Mouse (Mus musculus) right cerebral cortex, adult 18-20 months (tissue): ENCODE data around the gene Slc6a5.
"Not testable (repeated sequence)": the region's sequence is repeated elsewhere in the genome, so short reads cannot be mapped to it uniquely, and the experiment has no call there.

ENCODE experiments used
- DNase-seq: peaks from one replicate; pipeline ENCODE4 v3.0.0; 2022; ENCODE audit warnings: mixed read lengths

The Slc6a5 gene

GRCm38 (mm10) chr7:49913728-49914328 lies 3.9 kb downstream of the Slc6a5 start:
- DNase-seq: no peak

DNA sequence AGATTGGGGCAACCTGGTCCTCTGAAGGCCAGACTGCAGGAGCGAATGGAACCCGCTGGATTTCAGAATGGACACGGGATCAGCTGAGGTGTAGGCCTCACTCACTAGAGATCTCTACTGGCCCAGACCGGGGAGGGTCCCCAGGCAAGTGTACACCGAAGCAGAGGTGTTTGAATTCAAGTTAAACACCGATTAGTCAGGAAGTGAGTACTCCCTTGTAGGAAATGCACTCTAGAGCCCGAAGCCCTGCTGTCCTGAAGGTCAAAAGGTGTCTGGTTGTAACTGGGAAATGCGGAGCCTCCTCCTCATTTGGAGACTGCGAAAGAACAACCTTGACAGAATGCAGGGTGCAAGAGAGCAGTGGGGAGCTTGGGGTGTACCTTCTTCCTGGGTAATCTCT lies 5.0 kb downstream of the Slc6a5 start:
- no peak for DNase-seq

GRCm38 (mm10) chr7:49915471-49915870 lies 5.5 kb downstream of the Slc6a5 start:
- DNase-seq: no peak

DNA sequence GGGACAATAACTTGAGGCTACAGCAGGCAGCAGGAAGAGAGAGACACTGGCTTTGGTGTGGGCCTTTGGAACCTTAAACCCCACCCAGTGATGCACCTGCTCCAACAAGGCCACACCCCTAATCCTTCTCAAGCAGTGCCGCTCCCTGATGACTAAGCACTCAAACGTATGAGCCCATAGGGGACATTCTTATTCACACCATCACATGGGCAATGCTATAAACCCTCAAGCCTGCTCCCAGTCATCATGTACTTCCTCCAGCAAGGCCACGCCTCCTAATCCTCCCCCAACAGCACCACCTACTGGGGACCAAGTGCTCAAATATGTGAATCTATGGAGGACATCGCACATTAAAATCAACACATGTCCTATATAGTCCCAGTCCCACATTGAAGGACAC lies 9.5 kb downstream of the Slc6a5 start:
- no peak for DNase-seq

- no peak for DNase-seq
Measured at GRCm38 (mm10) chr7:49920751-49921150, 10.8 kb downstream of the Slc6a5 start.

DNA sequence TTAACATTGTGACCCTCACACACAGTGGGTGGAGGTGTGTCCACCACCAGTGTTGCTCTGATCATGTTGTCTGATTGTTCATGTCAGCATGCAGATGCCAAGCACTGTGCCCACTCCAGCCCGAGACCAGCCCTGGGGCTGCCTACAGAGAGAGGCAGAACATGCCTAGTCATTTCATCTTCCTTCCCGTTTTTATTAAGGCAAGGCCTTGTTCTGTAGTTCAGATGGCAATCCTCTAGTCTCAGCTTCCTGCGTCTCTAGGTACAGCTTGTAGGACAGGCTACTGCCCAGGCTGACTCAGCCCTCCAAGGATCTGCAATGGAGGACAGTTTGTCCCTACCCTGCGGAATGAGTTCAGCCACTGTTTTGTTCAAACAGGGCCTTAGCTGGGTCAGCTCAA lies 13.0 kb downstream of the Slc6a5 start:
- peak; percentile 31 for DNase-seq

DNA sequence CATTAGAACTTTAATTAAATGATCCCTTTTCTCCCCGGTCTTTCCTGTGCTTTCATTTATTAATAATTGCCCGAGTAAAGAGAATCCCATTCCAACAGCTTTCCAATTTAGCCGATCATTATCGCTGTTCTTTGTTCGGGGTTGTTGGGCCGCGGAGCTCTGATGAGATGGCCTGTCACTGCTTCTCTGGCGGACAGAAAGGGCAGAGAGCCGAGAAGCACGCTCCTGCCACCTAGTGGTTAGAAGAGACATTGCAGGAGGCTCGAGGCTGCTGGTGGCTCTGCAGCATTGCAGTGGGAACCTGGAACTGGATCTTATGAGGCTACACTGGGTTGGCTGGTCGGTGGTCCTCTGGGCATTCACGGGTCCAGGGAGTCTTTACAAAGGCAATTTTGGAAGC lies 13.4 kb downstream of the Slc6a5 start:
- DNase-seq: peak; percentile 85

- no peak for DNase-seq
Measured at GRCm38 (mm10) chr7:49928571-49928970, 18.6 kb downstream of the Slc6a5 start.

GRCm38 (mm10) chr7:49929999-49930398 lies 20.1 kb downstream of the Slc6a5 start:
- DNase-seq: no peak

DNA sequence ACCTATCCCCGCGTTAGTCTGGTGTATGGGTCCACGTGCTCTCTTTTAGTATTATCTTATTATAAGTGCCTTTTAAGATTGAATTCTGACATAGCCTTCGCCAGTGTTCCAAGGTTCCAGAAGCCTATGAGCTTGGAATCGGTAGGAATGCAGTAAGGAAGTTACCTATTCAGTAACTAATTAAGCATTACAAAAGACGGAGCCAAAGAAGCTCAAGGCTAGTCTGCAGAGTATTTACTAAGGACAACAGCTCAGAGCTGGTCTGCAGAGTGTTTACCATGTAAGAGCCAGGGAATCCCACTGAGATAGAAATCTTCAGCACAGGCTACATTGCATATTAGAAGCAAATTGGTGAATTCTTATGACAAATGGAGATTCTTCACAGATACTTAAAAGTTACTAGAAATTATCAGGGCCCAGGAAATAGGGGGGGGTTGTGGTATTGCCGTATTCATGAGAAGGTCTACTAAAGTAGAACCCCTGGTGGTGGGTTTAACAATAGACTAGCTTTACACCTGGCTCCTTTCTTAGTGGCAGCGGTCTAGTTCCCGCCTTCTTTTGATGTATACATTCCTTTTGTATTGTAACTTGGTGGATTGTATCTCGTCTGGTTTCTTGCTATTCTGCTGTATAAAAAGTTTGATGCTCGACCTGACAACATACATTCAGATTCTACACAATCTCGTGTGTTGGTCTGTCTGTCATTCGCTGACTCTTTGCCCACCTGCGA lies 23.6 kb downstream of the Slc6a5 start:
- DNase-seq: not testable (repeated sequence)

- peak; percentile 55 for DNase-seq
Measured at GRCm38 (mm10) chr7:49936821-49937220, 26.9 kb downstream of the Slc6a5 start.

DNA sequence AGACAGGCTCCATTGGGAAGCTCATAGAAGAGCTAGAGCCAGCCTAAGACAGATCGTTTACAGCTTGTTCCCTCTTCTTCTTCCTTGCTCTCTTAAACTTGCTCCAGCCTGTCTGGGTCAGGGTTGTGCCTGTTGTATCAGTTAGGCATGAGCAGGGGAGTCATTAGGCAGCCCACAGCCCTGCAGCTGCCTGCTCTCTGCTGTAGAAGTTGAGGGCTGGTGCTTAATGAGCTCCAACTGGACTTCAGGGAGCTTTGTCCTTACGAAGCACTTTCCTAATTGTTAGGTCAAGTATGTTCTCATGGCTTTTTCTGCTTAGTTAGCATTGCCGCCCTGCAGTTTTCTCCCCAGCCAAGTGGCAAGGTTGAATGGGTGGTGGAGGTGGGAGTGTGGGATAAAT lies 32.1 kb downstream of the Slc6a5 start:
- DNase-seq: no peak

- no peak for DNase-seq
Measured at GRCm38 (mm10) chr7:49942490-49942889, 32.5 kb downstream of the Slc6a5 start.

GRCm38 (mm10) chr7:49946691-49947090 lies 36.7 kb downstream of the Slc6a5 start:
- DNase-seq: no peak

- DNase-seq: peak; percentile 18
Measured at GRCm38 (mm10) chr7:49953546-49954181, 43.7 kb downstream of the Slc6a5 start.

DNA sequence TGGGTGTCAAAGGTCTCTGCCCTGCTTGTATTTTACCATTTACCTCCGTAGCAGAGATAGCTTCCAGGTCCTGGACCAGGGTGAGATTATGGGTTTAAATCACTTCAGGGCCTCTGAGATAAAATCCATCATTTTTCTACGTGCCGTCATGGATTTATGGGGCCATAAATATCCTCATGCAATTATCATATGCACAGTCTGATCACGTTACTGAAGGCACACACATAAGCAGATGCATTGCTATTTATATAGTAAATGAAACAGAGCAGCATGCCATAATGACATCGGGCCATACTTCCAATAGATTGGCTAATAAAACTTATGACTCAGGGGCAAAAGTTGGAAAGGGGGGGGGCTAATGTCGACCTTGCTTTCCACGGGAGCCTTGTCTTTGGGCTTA lies 44.9 kb downstream of the Slc6a5 start:
- DNase-seq: no peak

DNA sequence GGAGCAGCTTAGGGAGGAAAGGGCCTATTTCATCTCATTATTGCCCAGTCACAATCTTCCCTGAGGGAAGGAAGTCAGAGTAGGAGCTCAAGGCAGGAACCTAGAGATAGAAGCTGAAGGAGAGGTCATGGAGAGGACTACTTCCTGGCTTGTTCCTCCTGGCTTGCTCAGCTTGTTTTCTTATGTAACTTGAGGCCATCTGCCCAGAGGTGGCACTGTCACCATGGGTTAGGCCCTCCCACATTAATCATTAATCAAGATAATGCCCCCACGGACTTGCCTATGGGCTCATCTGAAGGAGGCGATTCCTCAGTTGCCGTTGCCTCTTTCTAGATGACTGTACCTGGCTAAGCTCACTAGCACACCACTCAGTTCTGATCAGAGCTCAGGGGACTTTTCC lies 47.2 kb downstream of the Slc6a5 start:
- DNase-seq: no peak

DNA sequence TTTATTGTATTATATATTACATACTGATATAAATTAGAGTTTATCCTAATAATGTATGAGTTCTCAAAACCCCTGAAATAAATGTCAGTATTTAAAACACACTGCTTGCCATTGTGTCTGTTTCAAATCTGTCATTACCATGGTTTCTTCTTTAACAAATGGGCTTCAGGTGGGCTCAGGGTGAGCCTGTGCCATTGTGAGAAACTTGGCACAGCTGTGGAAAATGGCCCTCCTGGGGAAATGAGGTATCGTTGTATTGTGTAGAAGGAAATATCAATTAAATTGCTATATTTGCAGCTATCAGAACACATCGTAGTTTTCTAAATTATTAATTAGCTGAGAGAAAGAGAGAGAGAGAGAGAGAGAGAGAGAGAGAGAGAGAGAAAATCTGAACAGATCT lies 53.8 kb downstream of the Slc6a5 start:
- DNase-seq: no peak

GRCm38 (mm10) chr7:49969516-49969915 lies 59.6 kb downstream of the Slc6a5 start:
- no peak for DNase-seq

DNA sequence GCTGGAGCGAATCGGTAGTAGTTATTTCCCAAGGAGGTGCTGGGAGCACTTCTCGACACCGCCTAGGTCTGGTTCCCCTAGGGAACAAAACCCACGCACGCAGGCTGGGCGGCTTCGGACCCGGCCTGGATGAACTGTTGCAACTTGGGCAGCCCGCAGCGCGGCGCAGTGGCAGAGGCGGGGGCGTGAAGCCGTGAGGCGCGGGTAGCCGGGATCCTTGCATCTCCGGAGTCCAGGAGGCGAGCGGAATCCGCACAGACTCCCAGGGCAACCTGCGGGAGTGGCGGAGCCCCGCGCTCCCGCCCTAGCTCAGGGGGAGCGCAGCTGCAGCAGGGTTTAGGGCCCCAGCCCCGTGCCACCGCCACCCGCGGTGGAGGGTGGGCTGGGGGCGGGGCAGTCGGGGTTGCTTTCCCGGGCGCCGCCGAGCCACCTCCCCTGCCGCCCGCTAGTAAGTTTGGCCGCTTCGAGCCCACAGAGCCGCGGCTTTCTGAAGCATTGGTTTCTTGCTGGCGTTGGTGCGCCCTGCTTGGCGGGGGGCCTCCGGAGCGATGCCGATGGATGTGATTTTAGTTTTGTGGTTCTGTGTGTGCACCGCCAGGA lies 65.0 kb downstream of the Slc6a5 start, which contains the start of gene Nell1:
Gene Nell1, plus strand, starts transcription at position 24 of the 600 bp plus-strand sequence.
- peak; percentile 46 for DNase-seq

DNA sequence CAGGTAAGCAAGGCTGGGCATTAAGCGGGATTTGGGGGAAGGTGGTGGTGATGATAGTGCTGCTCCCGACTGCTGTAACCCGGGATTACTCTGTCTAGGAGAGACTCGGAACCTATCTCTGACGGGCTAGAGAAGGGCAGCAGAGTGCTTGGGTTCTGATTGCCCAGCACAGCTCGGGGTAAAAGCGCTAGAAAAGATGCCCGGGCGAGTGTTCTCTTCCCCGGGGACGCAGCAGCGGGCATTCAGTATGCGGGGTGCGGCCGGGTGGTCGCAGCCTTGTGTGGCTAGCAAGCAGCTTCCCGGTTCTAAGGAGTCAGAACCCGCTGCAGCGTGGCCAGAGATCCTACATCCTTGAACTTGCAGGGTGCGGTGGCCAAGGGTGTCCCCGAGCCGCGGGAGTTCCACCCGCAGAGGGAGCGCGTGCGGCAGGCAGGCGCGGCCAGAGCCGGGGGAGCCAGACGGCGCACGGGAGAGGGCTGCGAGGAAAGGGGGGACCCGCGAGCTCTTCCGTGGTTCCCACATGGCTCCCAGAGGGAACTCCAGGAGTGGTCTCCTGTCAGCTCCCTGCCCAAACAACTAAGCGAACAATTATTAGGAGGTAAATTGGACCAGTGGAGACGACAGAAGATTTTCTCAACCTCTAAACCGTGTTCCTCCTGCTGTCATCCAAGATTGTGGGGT lies 65.6 kb downstream of the Slc6a5 start:
- peak; percentile 46 for DNase-seq

DNA sequence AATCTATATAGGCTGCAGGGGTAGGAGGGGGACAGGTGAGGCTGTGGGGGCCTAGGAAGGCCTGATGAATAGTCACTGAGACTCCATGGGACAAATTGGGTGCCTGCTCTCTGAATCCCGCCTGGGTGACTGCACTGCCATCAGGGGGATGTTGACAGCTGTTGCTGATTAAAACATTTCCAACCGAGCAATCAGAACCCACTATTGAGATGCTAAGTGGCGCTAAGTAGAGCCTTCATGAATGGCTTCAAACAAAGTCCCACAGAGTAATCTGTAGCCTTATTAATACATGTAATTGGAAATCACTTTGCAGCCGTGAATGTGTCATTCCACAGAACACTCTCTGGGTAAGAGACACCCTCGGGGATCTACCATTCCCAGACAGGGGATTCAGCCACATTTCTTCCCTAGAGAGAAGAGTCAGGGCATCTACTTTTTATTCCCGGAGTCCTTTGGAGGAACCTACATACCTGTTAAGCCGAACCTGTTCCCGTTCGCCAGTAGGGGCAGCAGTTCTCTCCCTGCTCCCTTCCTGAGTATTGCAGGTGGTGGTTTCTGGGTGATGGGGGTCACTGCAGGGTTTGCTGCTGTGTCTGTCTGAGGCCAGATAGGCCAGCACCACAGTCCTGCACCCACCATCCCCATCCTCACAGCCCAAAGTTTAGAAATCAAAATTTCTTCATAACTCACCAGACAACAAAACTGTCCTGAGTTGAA lies 71.7 kb downstream of the Slc6a5 start:
- DNase-seq: no peak
